Mouse (Mus musculus) gastrocnemius, adult 18-20 months (tissue): Measurements from ENCODE around the gene Stk11. TPM values are rescaled to one million over a fixed set of nuclear protein-coding genes. Genes with fewer than 3 reads are reported as not detected.
"Not testable (repeated sequence)": the region's sequence is repeated elsewhere in the genome, so short reads cannot be mapped to it uniquely, and the experiment has no call there.

Experiments used
- DNase-seq: peaks from one replicate; pipeline ENCODE4 v3.0.0; 2021; ENCODE audit warnings: low spot score
- total RNA-seq, 2 experiments: library from RNA; stranded (reverse); gene quantifications; 2 replicates each; pipeline ENCODE4 v1.2.3; 2021

Gene Stk11
- total RNA-seq, 2 experiments from 2014 or later: 145 to 148 TPM

DNA sequence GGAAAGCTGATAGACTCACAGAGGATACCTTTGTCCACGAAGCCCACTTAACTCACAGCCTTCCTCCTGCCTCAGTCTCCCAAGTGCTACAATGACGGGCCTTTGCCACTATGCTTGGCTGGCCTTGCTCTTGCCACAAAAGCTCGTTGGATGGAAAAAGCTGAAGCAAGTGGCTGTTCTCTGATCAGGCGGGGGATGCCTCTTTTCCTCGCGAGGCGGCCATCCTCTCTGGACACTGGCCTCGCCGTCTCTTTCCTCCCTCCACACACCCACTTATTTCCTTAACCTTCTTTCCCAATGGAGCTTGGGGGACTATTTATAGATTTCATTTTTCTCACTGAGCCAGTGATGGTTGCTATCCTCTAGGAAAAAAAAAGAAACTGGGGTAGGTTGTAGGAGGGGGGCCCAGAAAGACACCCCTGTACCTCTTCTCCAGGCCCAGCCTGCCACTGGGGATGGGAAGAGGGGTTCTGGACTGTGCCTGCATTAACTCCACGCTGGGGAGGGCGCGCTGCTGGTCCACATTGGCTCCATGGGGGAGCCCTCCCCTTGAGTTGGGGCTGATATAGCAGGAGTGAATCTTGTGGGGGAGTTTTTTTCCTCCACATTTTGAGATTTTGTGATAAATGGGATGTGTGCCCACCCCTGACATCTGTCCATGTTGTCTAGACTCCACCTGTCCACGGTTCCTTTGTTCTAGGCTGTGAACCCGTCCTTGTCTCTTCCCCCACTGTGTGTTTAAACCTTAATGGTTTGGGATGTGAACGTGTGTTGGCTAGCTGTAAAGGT is 41.7 kb downstream of the Stk11 start:
- no peak for DNase-seq

DNA sequence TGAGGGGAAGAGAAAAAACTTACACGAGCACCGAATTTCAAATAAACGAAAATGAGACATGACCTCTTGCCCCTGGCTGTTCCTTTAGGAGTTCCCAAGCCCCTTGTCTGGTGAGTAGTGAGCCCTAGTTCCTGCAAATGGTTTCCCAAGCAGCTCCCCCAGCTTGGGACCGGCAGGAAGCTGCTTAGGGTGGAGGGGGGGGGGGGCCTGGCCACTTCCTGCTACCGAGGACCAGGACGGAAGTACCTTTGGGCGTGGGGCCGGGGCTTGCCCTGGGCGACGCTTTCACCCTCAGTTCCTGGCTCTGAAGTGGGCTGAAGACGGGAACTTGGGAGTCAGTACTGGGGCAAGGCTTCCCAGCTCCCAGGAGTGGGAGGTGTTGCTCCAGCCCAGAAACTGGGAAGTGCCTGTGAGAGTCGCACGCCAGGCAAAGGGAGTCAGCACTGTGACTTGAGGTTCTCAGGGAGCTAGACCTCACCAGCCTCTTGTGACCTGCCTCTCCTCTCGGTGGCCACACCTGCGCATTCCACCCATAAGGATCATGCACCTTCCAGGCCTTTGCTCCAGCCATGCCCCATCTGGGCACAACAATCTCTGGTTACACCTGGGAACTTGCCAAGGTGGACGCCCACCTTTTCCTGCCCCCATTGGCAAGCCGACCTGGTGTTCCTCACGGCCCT is 42.8 kb downstream of the Stk11 start:
- DNase-seq: peak; percentile 69

DNA sequence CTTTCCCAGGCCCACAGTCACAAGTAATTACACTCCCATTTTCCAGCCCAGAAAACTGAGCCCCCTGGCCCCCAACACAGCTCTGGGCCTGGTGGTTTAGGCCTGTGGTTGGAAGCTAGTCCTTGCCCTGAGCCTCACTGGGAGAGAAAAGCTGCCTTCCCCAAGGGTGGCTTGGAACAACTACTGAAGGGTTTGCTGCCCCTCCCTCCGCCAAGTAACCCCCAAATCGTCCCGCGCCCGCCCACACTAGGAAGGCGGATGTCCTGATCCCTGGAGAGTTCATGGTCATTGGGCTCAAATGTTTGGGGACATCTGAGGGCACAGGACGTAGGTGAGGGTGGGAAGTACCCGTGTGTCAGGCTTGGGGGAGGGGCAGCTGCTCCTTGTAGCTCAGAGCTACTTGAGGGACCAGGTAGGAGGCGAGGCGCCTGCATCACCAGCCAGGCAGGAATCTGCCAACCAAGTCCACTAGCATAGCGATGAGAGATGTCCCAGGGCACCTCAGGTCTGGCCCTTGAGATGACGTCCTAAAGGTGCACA is 43.5 kb downstream of the Stk11 start:
- DNase-seq: no peak

DNA sequence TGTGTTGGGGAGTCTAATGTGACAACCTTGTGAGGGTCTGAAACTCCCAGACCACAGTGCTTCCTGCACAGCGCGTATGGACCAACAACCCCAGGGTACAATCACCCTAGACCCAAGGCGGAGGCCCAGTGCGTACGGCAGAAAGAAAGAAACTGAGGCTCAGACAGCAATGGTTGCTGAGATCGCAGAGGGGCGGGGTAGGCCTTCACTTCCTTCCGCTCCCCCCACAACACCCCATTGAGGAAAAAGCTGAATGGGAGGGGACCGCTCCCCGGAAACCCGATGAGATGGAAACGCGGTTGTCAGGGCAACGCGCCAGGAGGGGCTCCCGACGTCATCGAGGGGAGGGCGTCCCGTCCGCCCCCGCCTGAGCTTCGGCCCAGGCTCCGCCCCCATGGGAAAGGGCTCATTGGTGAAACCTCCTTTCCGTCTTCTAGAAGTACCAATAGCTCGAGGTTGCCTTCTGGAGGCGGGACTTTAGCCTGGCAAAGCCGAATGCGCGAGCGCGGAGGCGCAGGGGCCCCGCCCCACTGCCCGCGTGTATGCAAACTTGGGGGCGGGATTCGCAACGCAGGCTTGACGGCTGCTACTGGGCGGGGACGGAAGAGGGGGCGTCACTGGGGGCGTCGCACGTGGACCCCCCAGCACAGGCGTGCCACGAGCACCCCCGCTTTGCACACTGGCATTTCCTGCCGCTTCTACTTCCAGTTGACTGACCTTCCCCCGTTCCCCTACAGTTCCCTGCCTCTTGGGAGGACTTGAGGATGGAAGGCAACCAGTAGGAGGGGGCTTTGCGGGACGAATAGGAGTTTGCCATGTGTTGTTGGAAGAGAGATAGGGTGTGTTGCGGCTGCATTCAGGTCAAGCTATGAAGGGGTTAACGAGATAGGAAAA is 44.2 kb downstream of the Stk11 start:
- peak; percentile 99 for DNase-seq

DNA sequence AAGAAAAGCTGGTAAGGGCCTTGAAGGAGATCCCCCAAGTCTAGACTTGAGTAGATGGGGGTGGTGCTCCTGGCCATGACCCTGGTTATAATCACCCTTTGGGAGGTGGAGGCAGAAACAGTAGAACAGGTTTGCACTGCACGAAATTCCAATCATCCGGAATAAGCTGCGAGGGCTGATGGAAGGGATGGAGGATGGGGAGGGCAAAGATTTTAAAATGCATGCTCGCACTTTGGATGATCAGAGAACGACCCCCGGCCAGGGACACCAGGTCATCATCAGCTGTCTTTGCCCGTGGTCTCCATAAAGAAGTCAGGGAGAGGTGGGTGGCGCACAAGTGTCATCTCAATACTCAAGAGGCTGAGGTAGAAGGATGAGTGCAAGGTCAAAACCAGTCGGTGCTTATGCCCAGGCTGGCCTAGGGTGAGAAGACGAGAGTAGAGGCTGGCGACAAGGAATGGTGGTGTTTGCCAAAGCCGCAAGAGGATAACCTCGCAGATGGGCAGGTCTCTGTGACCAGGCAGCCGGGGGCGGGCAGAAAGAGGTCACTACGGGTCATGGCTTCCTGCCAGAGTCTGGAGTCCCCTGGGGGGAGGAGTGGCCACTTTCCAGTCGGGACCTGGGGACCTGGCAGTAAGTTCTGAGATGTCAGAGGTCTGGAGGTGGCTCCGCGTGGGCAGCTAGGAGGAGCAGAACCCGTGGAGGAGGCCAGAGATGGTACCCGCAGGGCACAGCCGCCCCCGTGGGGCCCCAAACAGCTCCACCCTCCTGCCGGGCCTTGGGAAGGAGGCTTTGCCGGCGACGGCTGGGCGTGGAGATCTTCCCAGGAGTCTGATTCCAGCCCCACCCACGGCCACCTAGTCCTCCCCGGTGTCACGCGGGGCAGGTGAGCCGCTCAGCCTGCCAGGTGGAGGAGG is 45.1 kb downstream of the Stk11 start:
- peak; percentile 84 for DNase-seq

DNA sequence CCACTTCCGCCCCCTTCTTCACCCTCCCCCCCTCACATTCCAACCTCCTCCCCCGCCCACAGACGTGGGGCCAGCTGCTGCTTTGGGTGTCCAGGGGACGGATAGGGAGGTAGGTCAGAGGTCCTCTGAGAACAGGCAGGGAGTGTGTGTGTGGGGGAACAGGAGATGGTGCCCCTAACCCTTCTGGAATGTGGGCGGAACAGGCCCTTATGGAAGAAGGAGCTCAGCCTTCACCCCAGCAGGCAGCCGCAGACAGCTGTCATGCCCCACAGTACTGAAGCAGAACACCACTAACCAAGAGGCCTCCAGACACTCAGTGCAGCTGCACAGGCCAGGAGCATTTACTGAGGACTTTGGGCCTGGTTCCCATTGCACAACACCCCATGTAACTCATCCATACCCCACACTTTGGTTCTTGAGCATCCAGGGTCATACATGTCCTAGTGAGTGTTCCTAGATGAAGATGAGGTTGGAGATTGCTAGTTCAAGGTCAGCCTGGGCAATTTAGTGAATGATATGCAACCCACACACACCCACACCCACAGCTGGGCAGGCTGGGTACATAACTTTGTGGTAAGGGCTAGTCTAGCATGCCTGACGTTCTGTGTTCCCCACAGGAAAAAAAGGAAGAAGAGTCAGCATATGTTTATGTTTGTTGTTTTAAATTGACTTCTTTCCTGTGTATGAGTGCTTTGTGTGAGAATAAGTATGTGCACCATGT is 46.1 kb downstream of the Stk11 start:
- no peak for DNase-seq

DNA sequence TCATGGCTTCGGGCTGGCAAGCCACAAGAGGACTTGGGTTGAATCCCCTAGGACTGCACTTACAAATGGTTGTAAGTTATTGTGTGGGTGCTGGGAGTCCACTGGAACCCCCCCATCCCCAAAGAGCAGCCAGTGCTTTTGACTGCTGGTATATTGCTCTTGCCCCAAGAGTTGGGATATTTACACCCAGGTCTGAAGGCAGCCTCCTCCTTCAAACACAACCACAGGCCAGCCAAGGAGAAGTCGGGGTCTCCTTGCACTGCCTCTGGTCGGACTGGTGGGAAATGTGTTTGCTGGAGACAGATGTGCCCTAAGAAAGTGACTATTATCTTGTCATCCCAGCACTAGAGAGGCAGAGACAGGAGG is 46.6 kb downstream of the Stk11 start:
- DNase-seq: no peak

DNA sequence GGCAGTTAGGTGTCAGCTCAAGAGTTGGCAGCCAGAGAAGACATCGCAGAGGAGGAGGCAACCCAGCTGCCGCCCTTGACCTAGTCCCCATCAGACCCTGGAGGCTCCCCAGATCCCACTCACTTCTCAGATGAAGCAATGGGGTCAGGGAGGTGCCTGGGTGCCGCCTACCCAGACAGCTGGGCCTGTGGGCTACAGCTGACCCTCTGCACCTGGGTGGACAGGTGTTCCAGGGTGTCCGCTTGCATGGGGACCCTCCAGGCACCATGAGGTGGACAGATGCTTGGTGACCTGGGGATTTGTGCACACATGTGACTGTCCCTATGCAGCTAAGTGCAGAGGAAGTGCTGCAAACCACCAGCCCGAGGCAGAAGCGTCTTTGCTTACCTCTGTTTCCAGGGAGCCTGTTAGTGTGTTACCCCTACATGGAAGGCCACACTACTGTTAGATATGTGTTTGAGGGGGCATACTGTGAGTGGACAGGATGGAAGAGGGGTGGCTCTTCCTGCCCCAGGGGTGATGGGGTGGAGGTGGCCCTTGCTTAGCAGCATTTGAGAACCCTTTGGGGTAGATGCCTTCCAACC is 47.2 kb downstream of the Stk11 start:
- no peak for DNase-seq

DNA sequence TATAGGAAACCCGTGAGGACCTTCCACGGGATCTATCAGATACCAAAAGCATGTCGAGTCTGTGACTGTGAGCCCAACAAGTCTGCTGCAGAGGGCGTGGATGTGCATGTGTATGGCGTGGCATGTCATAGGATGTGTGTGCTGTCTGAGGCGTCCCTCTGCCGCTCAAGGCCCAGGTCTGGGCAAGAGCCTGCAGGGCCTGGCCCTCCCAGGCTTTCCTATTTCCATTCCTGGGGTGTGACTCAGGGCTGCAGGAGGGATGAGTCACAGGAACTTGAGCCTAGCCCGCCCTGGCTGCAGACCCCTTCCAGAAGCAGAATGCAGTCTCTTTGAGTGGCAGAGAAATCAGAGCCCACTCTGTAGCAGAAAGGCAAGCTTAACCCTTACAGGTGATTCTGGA is 48.1 kb downstream of the Stk11 start:
- DNase-seq: peak; percentile 56

DNA sequence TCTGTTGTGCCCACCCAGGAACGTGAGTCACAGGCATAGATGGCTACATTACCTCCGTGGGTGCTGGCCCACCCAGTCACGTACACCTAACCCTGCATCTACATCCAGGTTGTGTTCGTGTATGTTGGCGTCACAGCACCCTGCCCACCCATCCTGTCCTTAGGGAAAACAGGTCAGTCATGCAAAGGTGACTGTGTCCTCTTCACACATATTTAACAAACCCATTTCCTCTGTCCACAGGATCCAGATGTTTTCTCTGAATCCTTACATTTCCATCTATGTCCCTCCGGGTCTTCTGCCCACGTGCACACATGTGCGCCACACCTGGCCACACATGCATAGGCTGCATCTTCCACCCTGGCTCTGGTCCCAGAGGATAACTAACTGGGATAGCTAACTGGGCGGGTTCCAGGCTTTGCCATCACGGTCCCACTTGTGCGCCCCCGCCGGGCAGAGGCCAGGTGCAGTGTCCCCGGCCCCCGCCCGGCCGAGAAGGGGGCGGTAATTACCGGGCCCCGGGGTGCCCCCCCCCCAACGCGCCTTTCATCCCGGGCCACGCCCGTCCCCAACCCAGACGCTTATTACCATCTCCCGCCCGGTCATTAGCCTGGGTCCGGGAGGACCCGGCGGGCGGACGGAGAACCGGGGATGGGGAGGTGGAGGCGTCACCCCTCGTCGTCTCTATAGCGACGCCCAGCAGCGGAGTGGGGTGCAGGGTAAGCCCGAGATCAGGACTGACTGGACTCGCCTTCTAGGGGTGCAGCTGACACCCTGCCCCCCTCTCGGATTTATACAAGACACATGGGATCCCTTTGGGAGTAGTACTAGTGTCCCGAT is 48.8 kb downstream of the Stk11 start:
- DNase-seq: peak; percentile 28

DNA sequence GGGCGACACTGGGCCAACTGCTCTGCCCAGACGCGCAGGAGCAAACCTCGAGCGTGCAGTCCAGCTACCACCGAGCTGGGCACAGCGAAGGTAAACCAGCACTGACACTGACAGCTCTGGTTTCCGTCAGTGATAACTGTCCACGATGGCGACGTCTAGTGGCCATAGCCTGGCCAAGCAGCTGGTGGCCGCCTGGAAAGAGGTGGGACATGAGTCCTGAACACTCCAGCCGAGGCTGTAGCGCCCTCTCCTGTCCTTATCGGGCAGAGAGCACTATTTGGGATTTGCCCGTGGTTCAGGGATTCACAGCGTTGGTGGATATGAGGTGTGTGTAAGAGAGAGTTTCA is 49.4 kb downstream of the Stk11 start:
- DNase-seq: peak; percentile 98

DNA sequence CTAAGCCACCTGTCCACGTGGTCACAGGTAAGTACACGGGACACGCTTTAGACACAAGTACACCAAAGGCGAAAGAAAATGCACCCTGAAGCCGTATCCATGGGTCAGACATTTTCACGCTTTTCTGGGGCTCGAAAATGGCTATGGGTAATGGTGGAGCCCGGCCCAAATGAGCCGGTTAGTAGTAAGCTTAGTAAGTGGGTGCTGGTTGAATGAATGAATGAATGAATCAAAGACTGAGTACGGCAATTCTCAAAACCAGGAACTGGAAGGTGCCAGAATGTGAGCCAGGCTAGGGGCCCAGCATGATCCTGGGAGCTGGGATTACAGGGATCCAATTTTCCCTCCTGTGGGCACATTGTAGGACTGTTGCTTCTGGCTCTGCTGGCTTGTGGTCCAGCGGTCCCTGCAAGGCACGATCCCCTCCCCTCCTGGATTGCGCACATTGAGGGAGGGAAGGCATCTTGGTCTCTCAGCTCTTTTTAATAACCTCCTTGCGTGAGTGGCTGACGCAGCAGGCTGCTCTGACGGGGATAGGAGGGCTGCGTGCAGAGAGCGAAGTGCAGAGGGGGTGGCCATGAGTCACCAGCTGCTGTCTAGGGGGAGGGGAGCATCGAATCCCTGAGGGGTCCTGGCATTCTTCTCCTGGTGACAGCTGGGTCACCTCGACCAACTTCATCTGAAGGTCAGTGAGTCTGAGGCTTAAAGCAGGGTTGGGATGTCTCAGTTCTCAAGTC is 50.0 kb downstream of the Stk11 start, which contains the start of gene Cirbp:
Gene Cirbp, plus strand, starts transcription at position 594 of the 737 bp plus-strand sequence.
- peak; percentile 17 for DNase-seq

DNA sequence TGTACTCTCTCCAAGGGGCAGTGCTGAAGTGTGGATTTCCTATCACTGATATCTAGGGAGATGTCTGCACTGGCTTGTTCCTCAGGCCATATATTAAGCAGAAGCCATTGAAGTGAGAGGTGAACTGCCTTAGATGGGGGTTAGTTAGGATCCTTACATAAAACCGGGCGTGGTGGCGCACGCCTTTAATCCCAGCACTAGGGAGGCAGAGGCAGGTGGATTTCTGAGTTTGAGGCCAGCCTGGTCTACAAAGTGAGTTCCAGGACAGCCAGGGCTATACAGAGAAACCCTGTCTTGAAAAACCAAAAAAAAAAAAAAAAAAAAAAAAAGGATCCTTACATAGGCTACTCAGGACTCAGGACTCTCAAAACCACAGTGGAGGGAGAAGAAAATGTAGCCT is 50.5 kb downstream of the Stk11 start:
- DNase-seq: not testable (repeated sequence)

DNA sequence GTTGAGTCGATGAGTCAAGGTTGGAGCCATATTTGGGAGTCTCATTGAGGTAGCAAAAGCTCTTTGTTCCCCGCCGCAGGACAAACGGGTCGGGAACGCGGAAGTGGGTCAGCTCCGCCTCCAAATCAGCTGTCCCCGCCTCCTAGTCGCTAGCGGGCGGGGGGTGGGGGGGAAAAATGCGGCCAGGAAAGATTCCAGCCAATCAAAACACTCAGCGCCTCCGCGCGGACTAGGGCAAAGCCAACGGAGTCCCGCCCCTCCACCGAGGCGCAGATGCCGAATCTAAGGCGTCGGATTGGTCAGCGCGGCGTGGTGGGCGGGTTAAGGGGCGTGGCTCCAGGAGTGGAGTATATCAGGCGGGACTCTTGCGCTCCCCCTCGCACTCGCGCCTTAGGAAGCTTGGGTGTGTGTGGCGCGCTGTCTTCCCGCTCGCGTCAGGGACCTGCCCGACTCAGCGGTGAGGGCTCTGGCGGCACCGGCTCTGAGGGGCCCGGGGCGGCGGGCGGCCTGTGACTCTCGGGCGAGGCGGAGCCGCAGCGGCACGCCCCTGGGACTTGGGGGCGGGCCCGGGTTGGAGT is 51.9 kb downstream of the Stk11 start:
- peak; percentile 99 for DNase-seq

DNA sequence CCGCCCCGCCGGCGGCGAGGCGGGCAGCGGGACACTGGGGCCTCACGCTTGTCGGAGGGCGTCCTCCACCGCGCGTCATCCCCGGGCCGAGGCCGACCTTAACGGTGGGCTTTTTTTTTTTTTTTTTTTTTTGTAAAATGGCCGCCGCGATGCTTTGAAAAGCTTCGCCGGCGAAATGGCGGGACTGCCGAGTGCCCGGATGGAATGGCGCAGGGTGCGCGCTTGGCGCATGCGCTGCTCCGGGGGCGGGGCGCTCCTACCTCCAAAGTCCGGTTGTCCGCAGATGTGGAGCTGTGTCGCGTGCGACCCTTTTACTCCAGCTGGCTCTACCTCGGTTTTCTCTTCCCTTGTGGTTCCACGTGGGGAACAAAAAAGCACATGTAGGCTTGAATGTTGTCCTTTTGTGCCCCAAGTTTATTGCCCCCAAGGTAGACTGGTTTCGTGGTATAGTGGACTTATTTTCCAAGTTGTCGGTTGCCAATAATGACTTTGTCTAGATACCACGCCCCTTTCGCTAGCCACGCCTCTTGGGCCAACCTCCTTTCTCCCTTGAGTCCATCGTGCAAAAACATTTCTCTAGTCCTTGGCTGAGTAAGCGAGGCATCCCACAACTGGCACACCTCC is 52.5 kb downstream of the Stk11 start:
- peak; percentile 94 for DNase-seq

DNA sequence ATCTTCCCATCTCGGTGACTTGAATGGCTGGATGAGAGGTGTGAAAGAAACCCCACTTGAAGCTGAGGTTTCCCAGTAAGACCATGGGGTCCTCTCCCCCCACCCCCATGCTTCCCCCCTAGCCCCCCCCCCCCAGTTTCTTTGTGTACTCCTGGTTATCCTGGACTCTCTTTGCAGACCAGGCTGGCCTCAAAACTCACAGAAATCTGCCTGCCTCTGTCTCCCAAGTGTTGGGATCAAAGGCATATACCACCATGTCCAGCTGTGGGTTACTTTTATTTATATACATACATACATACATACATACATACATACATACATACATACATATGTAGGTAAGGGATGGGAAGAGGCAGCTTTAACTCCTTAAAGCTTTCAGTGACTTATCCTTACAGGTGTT is 53.5 kb downstream of the Stk11 start:
- no peak for DNase-seq

DNA sequence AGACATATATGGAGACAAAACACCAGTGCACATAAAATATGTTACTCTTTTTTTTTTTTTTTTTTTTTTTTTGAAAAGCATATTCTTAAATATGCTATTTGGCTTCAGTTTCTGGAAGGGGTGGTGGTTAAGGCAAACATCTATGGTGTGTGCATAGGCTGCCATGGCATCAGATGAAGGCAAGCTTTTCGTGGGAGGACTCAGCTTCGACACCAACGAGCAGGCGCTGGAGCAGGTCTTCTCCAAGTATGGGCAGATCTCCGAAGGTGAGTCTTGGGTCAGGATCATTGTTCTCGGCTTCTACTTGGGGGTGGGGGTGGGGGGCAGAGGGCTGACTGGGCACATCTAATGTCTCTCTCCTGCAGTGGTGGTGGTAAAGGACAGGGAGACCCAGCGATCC is 54.0 kb downstream of the Stk11 start:
- DNase-seq: no peak
